Mouse (Mus musculus): ENCODE results near the gene Wdr43. TPM values are rescaled to one million over a fixed set of nuclear protein-coding genes. Genes with fewer than 3 reads are reported as not detected.
A peak's percentile ranks its signal among the peaks of the same experiment; 100 is the strongest.

The Wdr43 gene
- total and polyA plus RNA-seq, 2 experiments from 2014 or later, result 19.4 to 33.6 TPM

- WGBS, result 82% methylated on average over 9 of the region's 9 CpGs
- DNase-seq (ENCODE audit: low spot score) (peak; percentile 30), ATAC-seq (no peak)
- Histone ChIP-seq H3K9me3 (ENCODE audit: low read length) (no peaks in the 10 kb centered on the region), H3K27me3 (ENCODE audit: insufficient read depth, low read length) (no peaks in the 10 kb centered on the region), H3K9ac (replicated peaks; ENCODE audit: low read length) (no peak overlapping the region), H3K36me3 (ENCODE audit: insufficient read depth, low read length) (peaks cover 35% of the 10 kb centered on the region; the same call in 1 of the 2 replicates), H3K27ac (no peak overlapping the region), H3K4me2 (ENCODE audit: low read depth, low read length) (no peak overlapping the region), H3K4me3 (ENCODE audit: low read length) (no peak overlapping the region), H3K4me1 (ENCODE audit: insufficient read depth, low read length) (no peaks in the 10 kb centered on the region)
- no peak for TF ChIP-seq CTCF (IDR thresholded peaks at IDR 0.05; ENCODE audit: low read depth)
Measured at GRCm38 (mm10) chr17:71640421-71641085, 24.9 kb downstream of the Wdr43 start.

GRCm38 (mm10) chr17:71642190-71642589 lies 26.5 kb downstream of the Wdr43 start:
- Histone ChIP-seq H3K9ac (replicated peaks; ENCODE audit: low read length) (no peak overlapping the region), H3K36me3 (ENCODE audit: insufficient read depth, low read length) (peaks cover 33% of the 10 kb centered on the region; the same call in 1 of the 2 replicates), H3K4me3 (ENCODE audit: low read length) (no peak overlapping the region), H3K27me3 (ENCODE audit: insufficient read depth, low read length) (no peaks in the 10 kb centered on the region), H3K27ac (no peak overlapping the region), H3K4me2 (ENCODE audit: low read depth, low read length) (no peak overlapping the region), H3K4me1 (ENCODE audit: insufficient read depth, low read length) (no peaks in the 10 kb centered on the region), H3K9me3 (ENCODE audit: low read length) (no peaks in the 10 kb centered on the region)
- peak; percentile 32; the same call in 1 of the 2 replicates for TF ChIP-seq CTCF (IDR thresholded peaks at IDR 0.05; ENCODE audit: low read depth)
- no peak for DNase-seq (ENCODE audit: low spot score)
- ATAC-seq, result no peak
- 81% methylated on average over 3 of the region's 3 CpGs for WGBS

- H3K4me1 ChIP-seq (ENCODE audit: insufficient read depth, low read length), result no peaks in the 10 kb centered on the region
- H3K27ac ChIP-seq, result no peak overlapping the region
- no peaks in the 10 kb centered on the region for H3K27me3 ChIP-seq (ENCODE audit: insufficient read depth, low read length)
- peak; percentile 35 for TF ChIP-seq CTCF (IDR thresholded peaks at IDR 0.05; ENCODE audit: low read depth)
- ATAC-seq, result no peak
- 95% methylated on average over 9 of the region's 9 CpGs for WGBS
- no peaks in the 10 kb centered on the region for H3K9me3 ChIP-seq (ENCODE audit: low read length)
- H3K9ac ChIP-seq (replicated peaks; ENCODE audit: low read length), result no peak overlapping the region
- peaks cover 41% of the 10 kb centered on the region for H3K36me3 ChIP-seq (ENCODE audit: insufficient read depth, low read length)
- no peak for DNase-seq (ENCODE audit: low spot score)
- H3K4me3 ChIP-seq (ENCODE audit: low read length), result no peak overlapping the region
- no peak overlapping the region for H3K4me2 ChIP-seq (ENCODE audit: low read depth, low read length)
Measured at GRCm38 (mm10) chr17:71650011-71650410, 34.3 kb downstream of the Wdr43 start.

GRCm38 (mm10) chr17:71652495-71652894 lies 36.8 kb downstream of the Wdr43 start:
- Histone ChIP-seq H3K27me3 (ENCODE audit: insufficient read depth, low read length) (no peaks in the 10 kb centered on the region), H3K4me2 (ENCODE audit: low read depth, low read length) (no peak overlapping the region), H3K27ac (no peak overlapping the region), H3K4me3 (ENCODE audit: low read length) (no peak overlapping the region), H3K36me3 (ENCODE audit: insufficient read depth, low read length) (peaks cover 33% of the 10 kb centered on the region), H3K4me1 (ENCODE audit: insufficient read depth, low read length) (no peaks in the 10 kb centered on the region), H3K9ac (replicated peaks; ENCODE audit: low read length) (no peak overlapping the region), H3K9me3 (ENCODE audit: low read length) (no peaks in the 10 kb centered on the region)
- no peak for ATAC-seq
- TF ChIP-seq CTCF (IDR thresholded peaks at IDR 0.05; ENCODE audit: low read depth), result no peak
- WGBS, result 96% methylated on average over 2 of the region's 2 CpGs
- DNase-seq (ENCODE audit: low spot score), result no peak

- no peak overlapping the region for H3K9ac ChIP-seq (replicated peaks; ENCODE audit: low read length)
- WGBS, result 86% methylated on average over 5 of the region's 5 CpGs
- DNase-seq (ENCODE audit: low spot score) (no peak), ATAC-seq (no peak)
- H3K4me3 ChIP-seq (ENCODE audit: low read length), result no peak overlapping the region
- no peaks in the 10 kb centered on the region for H3K27me3 ChIP-seq (ENCODE audit: insufficient read depth, low read length)
- H3K27ac ChIP-seq, result no peak overlapping the region
- H3K36me3 ChIP-seq (ENCODE audit: insufficient read depth, low read length), result peaks cover 37% of the 10 kb centered on the region
- H3K4me2 ChIP-seq (ENCODE audit: low read depth, low read length), result no peak overlapping the region
- no peak for TF ChIP-seq CTCF (IDR thresholded peaks at IDR 0.05; ENCODE audit: low read depth)
- no peaks in the 10 kb centered on the region for H3K4me1 ChIP-seq (ENCODE audit: insufficient read depth, low read length)
- H3K9me3 ChIP-seq (ENCODE audit: low read length), result no peaks in the 10 kb centered on the region
Measured at GRCm38 (mm10) chr17:71652934-71653333, 37.2 kb downstream of the Wdr43 start.

GRCm38 (mm10) chr17:71657521-71657920 lies 41.8 kb downstream of the Wdr43 start:
- Histone ChIP-seq H3K27ac (no peak overlapping the region), H3K9me3 (ENCODE audit: low read length) (no peaks in the 10 kb centered on the region), H3K4me1 (ENCODE audit: insufficient read depth, low read length) (no peaks in the 10 kb centered on the region), H3K4me3 (ENCODE audit: low read length) (no peak overlapping the region), H3K9ac (replicated peaks; ENCODE audit: low read length) (no peak overlapping the region), H3K4me2 (ENCODE audit: low read depth, low read length) (no peak overlapping the region), H3K27me3 (ENCODE audit: insufficient read depth, low read length) (no peaks in the 10 kb centered on the region), H3K36me3 (ENCODE audit: insufficient read depth, low read length) (peaks cover 20% of the 10 kb centered on the region)
- no peak for TF ChIP-seq CTCF (IDR thresholded peaks at IDR 0.05; ENCODE audit: low read depth)
- ATAC-seq (no peak), DNase-seq (ENCODE audit: low spot score) (no peak)
- WGBS, result 66% methylated on average over 4 of the region's 4 CpGs

GRCm38 (mm10) chr17:71658666-71659065 lies 43.0 kb downstream of the Wdr43 start:
- WGBS, result 87% methylated on average over 10 of the region's 10 CpGs
- DNase-seq (ENCODE audit: low spot score), result no peak
- peaks cover 14% of the 10 kb centered on the region; the same call in 1 of the 2 replicates for H3K36me3 ChIP-seq (ENCODE audit: insufficient read depth, low read length)
- H3K4me2 ChIP-seq (ENCODE audit: low read depth, low read length), result no peak overlapping the region
- no peak overlapping the region for H3K4me3 ChIP-seq (ENCODE audit: low read length)
- H3K27ac ChIP-seq, result no peak overlapping the region
- no peak for ATAC-seq
- H3K4me1 ChIP-seq (ENCODE audit: insufficient read depth, low read length), result no peaks in the 10 kb centered on the region
- no peak for TF ChIP-seq CTCF (IDR thresholded peaks at IDR 0.05; ENCODE audit: low read depth)
- no peaks in the 10 kb centered on the region for H3K27me3 ChIP-seq (ENCODE audit: insufficient read depth, low read length)
- no peaks in the 10 kb centered on the region for H3K9me3 ChIP-seq (ENCODE audit: low read length)
- no peak overlapping the region for H3K9ac ChIP-seq (replicated peaks; ENCODE audit: low read length)

All from hindbrain, postnatal 0 days (tissue).